Mouse (Mus musculus): ENCODE measurements at regions not wholly inside any gene's neighbourhood (a gene's known extent, or its start where the extent isn't known, plus 50 kb on each side); places are given as distances from the start of the nearest gene placed in this dataset.

GRCm38 (mm10) chr3:42129821-42130560 lies 387.6 kb downstream of the D3Ertd751e start:
- no peak for DNase-seq (ENCODE audit: low spot score in 2 of 2)

GRCm38 (mm10) chr3:42132322-42132721 lies 389.9 kb downstream of the D3Ertd751e start:
- no peak for DNase-seq (ENCODE audit: low spot score in 2 of 2)

GRCm38 (mm10) chr3:42153372-42153771 lies 411.0 kb downstream of the D3Ertd751e start:
- DNase-seq (ENCODE audit: low spot score in 2 of 2), result no peak

GRCm38 (mm10) chr3:42154909-42155308 lies 412.5 kb downstream of the D3Ertd751e start:
- no peak for DNase-seq (ENCODE audit: low spot score in 2 of 2)

GRCm38 (mm10) chr3:42163666-42164065 lies 421.3 kb downstream of the D3Ertd751e start:
- DNase-seq (ENCODE audit: low spot score in 2 of 2), result no peak

- no peak for DNase-seq (ENCODE audit: low spot score in 2 of 2)
These were observed 456.8 kb downstream of the D3Ertd751e start for GRCm38 (mm10) chr3:42199206-42199605.

GRCm38 (mm10) chr3:42201373-42201772 lies 459.0 kb downstream of the D3Ertd751e start:
- no peak for DNase-seq (ENCODE audit: low spot score in 2 of 2)

- DNase-seq (ENCODE audit: low spot score in 2 of 2), result no peak
These were observed 463.2 kb downstream of the D3Ertd751e start for GRCm38 (mm10) chr3:42205640-42206039.

- no peak for DNase-seq (ENCODE audit: low spot score in 2 of 2)
These were observed 469.0 kb downstream of the D3Ertd751e start for GRCm38 (mm10) chr3:42211420-42211819.

GRCm38 (mm10) chr3:42212456-42212855 lies 470.0 kb downstream of the D3Ertd751e start:
- DNase-seq (ENCODE audit: low spot score in 2 of 2), result no peak

GRCm38 (mm10) chr3:42213163-42213562 lies 470.8 kb downstream of the D3Ertd751e start:
- DNase-seq (ENCODE audit: low spot score in 2 of 2), result no peak

GRCm38 (mm10) chr3:42214624-42215276 lies 472.3 kb downstream of the D3Ertd751e start:
- no peak for DNase-seq (ENCODE audit: low spot score in 2 of 2)

GRCm38 (mm10) chr3:42218719-42219118 lies 476.3 kb downstream of the D3Ertd751e start:
- DNase-seq (ENCODE audit: low spot score in 2 of 2), result no peak

GRCm38 (mm10) chr3:42227679-42228398 lies 485.4 kb downstream of the D3Ertd751e start:
- no peak for DNase-seq (ENCODE audit: low spot score in 2 of 2)

GRCm38 (mm10) chr3:42228399-42228755 lies 486.0 kb downstream of the D3Ertd751e start:
- no peak for DNase-seq (ENCODE audit: low spot score in 2 of 2)

GRCm38 (mm10) chr3:42232268-42232667 lies 489.9 kb downstream of the D3Ertd751e start:
- no peak for DNase-seq (ENCODE audit: low spot score in 2 of 2)

- DNase-seq (ENCODE audit: low spot score in 2 of 2), result no peak
These were observed 491.3 kb downstream of the D3Ertd751e start for GRCm38 (mm10) chr3:42233756-42234155.

- no peak for DNase-seq (ENCODE audit: low spot score in 2 of 2)
These were observed 493.1 kb downstream of the D3Ertd751e start for GRCm38 (mm10) chr3:42235515-42235914.
